Mouse (Mus musculus): ENCODE measurements around the gene Il17f. TPM values are rescaled to one million over a fixed set of nuclear protein-coding genes. Genes with fewer than 3 reads are reported as not detected.

Gene Il17f
- polyA plus RNA-seq, 1 experiment from 2014 or later: not detected

- Histone ChIP-seq H3K4me3 (ENCODE audit: low read depth, low read length) (no peak overlapping the region), H3K4me1 (ENCODE audit: insufficient read depth) (no peaks in the 10 kb centered on the region), H3K27ac (ENCODE audit: low read depth) (no peak overlapping the region), H3K9ac (replicated peaks) (no peak overlapping the region), H3K9me3 (ENCODE audit: low read length) (no peaks in the 10 kb centered on the region), H3K27me3 (ENCODE audit: insufficient read depth, low read length) (no peaks in the 10 kb centered on the region), H3K4me2 (ENCODE audit: low read depth, low read length) (no peak overlapping the region), H3K36me3 (replicated peaks; ENCODE audit: insufficient read depth, low read length) (no peaks in the 10 kb centered on the region)
- ATAC-seq: no peak
- no peak for DNase-seq
- TF ChIP-seq CTCF (IDR thresholded peaks at IDR 0.05; ENCODE audit: low read depth) (no peak), EP300 (IDR thresholded peaks at IDR 0.05; ENCODE audit: low read depth) (no peak)
- 75% methylated on average over 2 of the region's 2 CpGs for WGBS (ENCODE audit: insufficient replicate concordance)
These were observed 37.6 kb upstream of the Il17f start for GRCm38 (mm10) chr1:20828061-20828460.

GRCm38 (mm10) chr1:20825036-20825435 lies 34.6 kb upstream of the Il17f start:
- no peaks in the 10 kb centered on the region for H3K36me3 ChIP-seq (replicated peaks; ENCODE audit: insufficient read depth, low read length)
- H3K9ac ChIP-seq (replicated peaks): no peak overlapping the region
- no peaks in the 10 kb centered on the region for H3K4me1 ChIP-seq (ENCODE audit: insufficient read depth)
- no peak for ATAC-seq
- H3K4me2 ChIP-seq (ENCODE audit: low read depth, low read length): no peak overlapping the region
- H3K27me3 ChIP-seq (ENCODE audit: insufficient read depth, low read length): no peaks in the 10 kb centered on the region
- no peak for DNase-seq
- no peak overlapping the region for H3K27ac ChIP-seq (ENCODE audit: low read depth)
- H3K9me3 ChIP-seq (ENCODE audit: low read length): no peaks in the 10 kb centered on the region
- no peak overlapping the region for H3K4me3 ChIP-seq (ENCODE audit: low read depth, low read length)
- no peak for TF ChIP-seq CTCF (IDR thresholded peaks at IDR 0.05; ENCODE audit: low read depth)
- no peak for TF ChIP-seq EP300 (IDR thresholded peaks at IDR 0.05; ENCODE audit: low read depth)

GRCm38 (mm10) chr1:20823906-20824305 lies 33.5 kb upstream of the Il17f start:
- Histone ChIP-seq H3K27ac (ENCODE audit: low read depth) (no peak overlapping the region), H3K4me3 (ENCODE audit: low read depth, low read length) (no peak overlapping the region), H3K27me3 (ENCODE audit: insufficient read depth, low read length) (no peaks in the 10 kb centered on the region), H3K4me2 (ENCODE audit: low read depth, low read length) (no peak overlapping the region), H3K9me3 (ENCODE audit: low read length) (no peaks in the 10 kb centered on the region), H3K4me1 (ENCODE audit: insufficient read depth) (no peaks in the 10 kb centered on the region), H3K9ac (replicated peaks) (no peak overlapping the region), H3K36me3 (replicated peaks; ENCODE audit: insufficient read depth, low read length) (no peaks in the 10 kb centered on the region)
- WGBS (ENCODE audit: insufficient replicate concordance): 71% methylated on average over 2 of the region's 2 CpGs
- ATAC-seq: no peak
- TF ChIP-seq EP300 (IDR thresholded peaks at IDR 0.05; ENCODE audit: low read depth): no peak
- no peak for TF ChIP-seq CTCF (IDR thresholded peaks at IDR 0.05; ENCODE audit: low read depth)
- no peak for DNase-seq

- H3K4me2 ChIP-seq (ENCODE audit: low read depth, low read length): no peak overlapping the region
- DNase-seq: no peak
- ATAC-seq: no peak
- no peak overlapping the region for H3K27ac ChIP-seq (ENCODE audit: low read depth)
- H3K4me3 ChIP-seq (ENCODE audit: low read depth, low read length): no peak overlapping the region
- no peak overlapping the region for H3K9ac ChIP-seq (replicated peaks)
- no peaks in the 10 kb centered on the region for H3K36me3 ChIP-seq (replicated peaks; ENCODE audit: insufficient read depth, low read length)
- H3K4me1 ChIP-seq (ENCODE audit: insufficient read depth): no peaks in the 10 kb centered on the region; the same call in 1 of the 2 replicates
- H3K9me3 ChIP-seq (ENCODE audit: low read length): no peaks in the 10 kb centered on the region
- no peaks in the 10 kb centered on the region for H3K27me3 ChIP-seq (ENCODE audit: insufficient read depth, low read length)
- 62% methylated on average over 4 of the region's 4 CpGs for WGBS (ENCODE audit: insufficient replicate concordance)
- TF ChIP-seq CTCF (IDR thresholded peaks at IDR 0.05; ENCODE audit: low read depth) (no peak), EP300 (IDR thresholded peaks at IDR 0.05; ENCODE audit: low read depth) (no peak)
These were observed 33.1 kb upstream of the Il17f start for GRCm38 (mm10) chr1:20823471-20823870.

- Histone ChIP-seq H3K4me2 (ENCODE audit: low read depth, low read length) (no peak overlapping the region), H3K9ac (replicated peaks) (no peak overlapping the region), H3K4me3 (ENCODE audit: low read depth, low read length) (no peak overlapping the region), H3K27me3 (ENCODE audit: insufficient read depth, low read length) (no peaks in the 10 kb centered on the region), H3K27ac (ENCODE audit: low read depth) (no peak overlapping the region), H3K4me1 (ENCODE audit: insufficient read depth) (peaks cover 3% of the 10 kb centered on the region; the same call in 1 of the 2 replicates), H3K36me3 (replicated peaks; ENCODE audit: insufficient read depth, low read length) (peaks cover 18% of the 10 kb centered on the region), H3K9me3 (ENCODE audit: low read length) (no peaks in the 10 kb centered on the region)
- ATAC-seq (no peak), DNase-seq (no peak)
- WGBS (ENCODE audit: insufficient replicate concordance): 69% methylated on average over 4 of the region's 4 CpGs
- TF ChIP-seq CTCF (IDR thresholded peaks at IDR 0.05; ENCODE audit: low read depth) (no peak), EP300 (IDR thresholded peaks at IDR 0.05; ENCODE audit: low read depth) (no peak)
These were observed 30.5 kb upstream of the Il17f start for GRCm38 (mm10) chr1:20820959-20821358.

- no peaks in the 10 kb centered on the region for H3K9me3 ChIP-seq (ENCODE audit: low read length)
- H3K27ac ChIP-seq (ENCODE audit: low read depth): peak within 1 kb of the TSS; percentile 44; the same call in 1 of the 2 replicates
- DNase-seq (peak; percentile 90), ATAC-seq (peak; percentile 100)
- peak within 1 kb of the TSS; percentile 81 for H3K9ac ChIP-seq (replicated peaks)
- peaks cover 3% of the 10 kb centered on the region; the same call in 1 of the 2 replicates for H3K4me1 ChIP-seq (ENCODE audit: insufficient read depth)
- TF ChIP-seq EP300 (IDR thresholded peaks at IDR 0.05; ENCODE audit: low read depth) (peak; percentile 70), CTCF (IDR thresholded peaks at IDR 0.05; ENCODE audit: low read depth) (no peak)
- peak within 1 kb of the TSS; percentile 85 for H3K4me2 ChIP-seq (ENCODE audit: low read depth, low read length)
- under 1% methylated on average over 52 of the region's 52 CpGs for WGBS (ENCODE audit: insufficient replicate concordance)
- no peaks in the 10 kb centered on the region for H3K27me3 ChIP-seq (ENCODE audit: insufficient read depth, low read length)
- H3K36me3 ChIP-seq (replicated peaks; ENCODE audit: insufficient read depth, low read length): peaks cover 27% of the 10 kb centered on the region
- H3K4me3 ChIP-seq (ENCODE audit: low read depth, low read length): peak within 1 kb of the TSS; percentile 80
These were observed 29.6 kb upstream of the Il17f start, which contains the start of gene Mcm3 for GRCm38 (mm10) chr1:20819771-20820605. TSS of gene Mcm3 (minus strand) at chr1:20820312.
